Mouse (Mus musculus): Measurements from ENCODE around the gene Clec10a. TPM values are rescaled to one million over a fixed set of nuclear protein-coding genes. Genes with fewer than 3 reads are reported as not detected.

Clec10a gene
- total and polyA plus RNA-seq, 3 experiments: 1.7 to 3.8 (median 3.2) TPM

GRCm38 (mm10) chr11:70211972-70212371 is 56.0 kb downstream of the Clec10a start:
- H3K27ac ChIP-seq: no peak overlapping the region
- H3K27me3 ChIP-seq (ENCODE audit: control insufficient read depth, insufficient read depth, low read length): peaks cover 4% of the 10 kb centered on the region; the same call in 1 of the 2 replicates
- intact Hi-C loops (cut with DNase I): loop anchor here (1.0 to 5.0 kb wide), 3 partner anchors 40 to 157 kb away; partner anchors contain the start of gene Asgr1
- no peak overlapping the region for H3K9ac ChIP-seq (ENCODE audit: low read depth, low read length)
- H3K4me1 ChIP-seq (ENCODE audit: control insufficient read depth, insufficient read depth, low read length): peaks cover 4% of the 10 kb centered on the region
- DNase-seq: no peak
- no peak overlapping the region for H3K4me3 ChIP-seq
- TF ChIP-seq EP300 (IDR thresholded peaks at IDR 0.05; ENCODE audit: insufficient read depth, low read depth, low read length) (no peak), CTCF (IDR thresholded peaks at IDR 0.05) (no peak), POLR2A (IDR thresholded peaks at IDR 0.05; ENCODE audit: insufficient read depth, low read depth, low read length) (no peak)
- 75% methylated on average over 6 of the region's 6 CpGs for WGBS
- H3K79me2 ChIP-seq (replicated peaks; ENCODE audit: control insufficient read depth, insufficient read depth, low read length): no peaks in the 10 kb centered on the region
- no peaks in the 10 kb centered on the region for H3K36me3 ChIP-seq (ENCODE audit: control insufficient read depth, insufficient read depth, low read length)

- TF ChIP-seq CTCF (IDR thresholded peaks at IDR 0.05) (no peak), EP300 (IDR thresholded peaks at IDR 0.05; ENCODE audit: insufficient read depth, low read depth, low read length) (no peak), POLR2A (IDR thresholded peaks at IDR 0.05; ENCODE audit: insufficient read depth, low read depth, low read length) (no peak)
- Histone ChIP-seq H3K27ac (no peak within 1 kb of the TSS), H3K79me2 (replicated peaks; ENCODE audit: control insufficient read depth, insufficient read depth, low read length) (no peaks in the 10 kb centered on the region), H3K9ac (ENCODE audit: low read depth, low read length) (no peak within 1 kb of the TSS), H3K27me3 (ENCODE audit: control insufficient read depth, insufficient read depth, low read length) (peaks cover 4% of the 10 kb centered on the region; the same call in 1 of the 2 replicates), H3K36me3 (ENCODE audit: control insufficient read depth, insufficient read depth, low read length) (no peaks in the 10 kb centered on the region), H3K4me3 (peak within 1 kb of the TSS; percentile 47), H3K4me1 (ENCODE audit: control insufficient read depth, insufficient read depth, low read length) (peaks cover 3% of the 10 kb centered on the region)
- 53% methylated on average over 6 of the region's 6 CpGs for WGBS
- no peak for DNase-seq
- intact Hi-C loops (cut with DNase I): loop anchor here (1.0 to 5.0 kb wide), 3 partner anchors 40 to 158 kb away; partner anchors contain the start of gene Asgr1
Observed at GRCm38 (mm10) chr11:70212423-70212822, 56.4 kb downstream of the Clec10a start, which contains the start of gene Slc16a11. Gene Slc16a11, plus strand, starts transcription at chr11:70212752.

GRCm38 (mm10) chr11:70212896-70213295 is 56.9 kb downstream of the Clec10a start:
- no peak for TF ChIP-seq POLR2A (IDR thresholded peaks at IDR 0.05; ENCODE audit: insufficient read depth, low read depth, low read length)
- no peak for TF ChIP-seq EP300 (IDR thresholded peaks at IDR 0.05; ENCODE audit: insufficient read depth, low read depth, low read length)
- peak; percentile 86 for TF ChIP-seq CTCF (IDR thresholded peaks at IDR 0.05)
- Histone ChIP-seq H3K9ac (ENCODE audit: low read depth, low read length) (no peak overlapping the region), H3K4me3 (no peak overlapping the region), H3K36me3 (ENCODE audit: control insufficient read depth, insufficient read depth, low read length) (no peaks in the 10 kb centered on the region), H3K4me1 (ENCODE audit: control insufficient read depth, insufficient read depth, low read length) (peaks cover 3% of the 10 kb centered on the region), H3K27me3 (ENCODE audit: control insufficient read depth, insufficient read depth, low read length) (peaks cover 4% of the 10 kb centered on the region; the same call in 1 of the 2 replicates), H3K79me2 (replicated peaks; ENCODE audit: control insufficient read depth, insufficient read depth, low read length) (no peaks in the 10 kb centered on the region), H3K27ac (no peak overlapping the region)
- peak; percentile 68 for DNase-seq
- intact Hi-C loops (cut with DNase I): loop anchor here (1.0 to 5.0 kb wide), 3 partner anchors 41 to 158 kb away; partner anchors contain the start of gene Asgr1
- WGBS: 8% methylated on average over 9 of the region's 9 CpGs

GRCm38 (mm10) chr11:70213736-70214135 is 57.7 kb downstream of the Clec10a start:
- no peak for TF ChIP-seq CTCF (IDR thresholded peaks at IDR 0.05)
- no peak for TF ChIP-seq EP300 (IDR thresholded peaks at IDR 0.05; ENCODE audit: insufficient read depth, low read depth, low read length)
- TF ChIP-seq POLR2A (IDR thresholded peaks at IDR 0.05; ENCODE audit: insufficient read depth, low read depth, low read length): no peak
- Histone ChIP-seq H3K4me1 (ENCODE audit: control insufficient read depth, insufficient read depth, low read length) (peaks cover 3% of the 10 kb centered on the region), H3K9ac (ENCODE audit: low read depth, low read length) (peak overlapping the region; percentile 29), H3K36me3 (ENCODE audit: control insufficient read depth, insufficient read depth, low read length) (no peaks in the 10 kb centered on the region), H3K79me2 (replicated peaks; ENCODE audit: control insufficient read depth, insufficient read depth, low read length) (no peaks in the 10 kb centered on the region), H3K27me3 (ENCODE audit: control insufficient read depth, insufficient read depth, low read length) (peaks cover 4% of the 10 kb centered on the region; the same call in 1 of the 2 replicates), H3K27ac (no peak overlapping the region), H3K4me3 (peak overlapping the region; percentile 47)
- 9% methylated on average over 26 of the region's 26 CpGs for WGBS
- no peak for DNase-seq
- intact Hi-C loops (cut with DNase I): loop anchor here (2.0 to 5.0 kb wide), 2 partner anchors 41 to 159 kb away; partner anchors contain the start of gene Asgr1

- peak overlapping the region; percentile 27 for H3K9ac ChIP-seq (ENCODE audit: low read depth, low read length)
- intact Hi-C loops (cut with DNase I): loop anchor here (5.0 kb wide), 1 partner anchor 42 kb away; no protein-coding TSS in a partner anchor
- no peaks in the 10 kb centered on the region for H3K36me3 ChIP-seq (ENCODE audit: control insufficient read depth, insufficient read depth, low read length)
- H3K27me3 ChIP-seq (ENCODE audit: control insufficient read depth, insufficient read depth, low read length): peaks cover 4% of the 10 kb centered on the region; the same call in 1 of the 2 replicates
- H3K79me2 ChIP-seq (replicated peaks; ENCODE audit: control insufficient read depth, insufficient read depth, low read length): no peaks in the 10 kb centered on the region
- DNase-seq: peak in 1 of 2 experiments; percentile 67
- peaks cover 3% of the 10 kb centered on the region for H3K4me1 ChIP-seq (ENCODE audit: control insufficient read depth, insufficient read depth, low read length)
- 2% methylated on average over 46 of the region's 46 CpGs for WGBS
- TF ChIP-seq POLR2A (IDR thresholded peaks at IDR 0.05; ENCODE audit: insufficient read depth, low read depth, low read length): no peak
- no peak for TF ChIP-seq CTCF (IDR thresholded peaks at IDR 0.05)
- TF ChIP-seq EP300 (IDR thresholded peaks at IDR 0.05; ENCODE audit: insufficient read depth, low read depth, low read length): no peak
- H3K27ac ChIP-seq: no peak overlapping the region; the same call in 1 of the 2 replicates
- peak overlapping the region; percentile 47 for H3K4me3 ChIP-seq
Observed at GRCm38 (mm10) chr11:70214191-70214855, 58.3 kb downstream of the Clec10a start.

- TF ChIP-seq POLR2A (IDR thresholded peaks at IDR 0.05; ENCODE audit: insufficient read depth, low read depth, low read length) (no peak), EP300 (IDR thresholded peaks at IDR 0.05; ENCODE audit: insufficient read depth, low read depth, low read length) (no peak), CTCF (IDR thresholded peaks at IDR 0.05) (no peak)
- 18% methylated on average over 18 of the region's 18 CpGs for WGBS
- Histone ChIP-seq H3K4me3 (no peak overlapping the region; the same call in 1 of the 2 replicates), H3K27ac (no peak overlapping the region), H3K9ac (ENCODE audit: low read depth, low read length) (no peak overlapping the region), H3K36me3 (ENCODE audit: control insufficient read depth, insufficient read depth, low read length) (no peaks in the 10 kb centered on the region), H3K27me3 (ENCODE audit: control insufficient read depth, insufficient read depth, low read length) (peaks cover 4% of the 10 kb centered on the region; the same call in 1 of the 2 replicates), H3K4me1 (ENCODE audit: control insufficient read depth, insufficient read depth, low read length) (peaks cover 3% of the 10 kb centered on the region), H3K79me2 (replicated peaks; ENCODE audit: control insufficient read depth, insufficient read depth, low read length) (no peaks in the 10 kb centered on the region)
- intact Hi-C loops (cut with DNase I): loop anchor here (5.0 kb wide), 1 partner anchor 43 kb away; no protein-coding TSS in a partner anchor
- no peak for DNase-seq
Observed at GRCm38 (mm10) chr11:70214856-70215209, 58.8 kb downstream of the Clec10a start.

All from heart, adult 2 months (tissue).